Mouse (Mus musculus) CH12.LX (cell line): ENCODE results near the gene Tspan9.

ENCODE experiments used
- CTCF ChIP-seq, 2 experiments: IDR thresholded peaks in 1 of 2; conservative IDR thresholded peaks in 1 of 2; 2 replicates each; pipeline ENCODE4 v1.5.1; 2011 to 2012; ENCODE audit warnings: low read depth in 2 of 2, low read length in 2 of 2, improper control_type of control experiment in 1 of 2, inconsistent platforms in 1 of 2, mild to moderate bottlenecking in 1 of 2, moderate library complexity in 1 of 2
- E2F4 ChIP-seq: IDR thresholded peaks from 2 replicates; pipeline ENCODE4 v1.6.1; 2011; ENCODE audit warnings: low read depth, low read length, improper control_type of control experiment; ENCODE audit not compliant: insufficient replicate concordance
- MAX ChIP-seq: IDR thresholded peaks from 2 replicates; pipeline ENCODE4 v1.6.1; 2011; ENCODE audit warnings: low read length, improper control_type of control experiment
- MEF2A ChIP-seq: IDR thresholded peaks from 2 replicates; pipeline ENCODE4 v1.6.1; 2014; ENCODE audit warnings: low read depth, mild to moderate bottlenecking, inconsistent platforms, low read length, improper control_type of control experiment, borderline replicate concordance
- MYC ChIP-seq: IDR thresholded peaks from 2 replicates; pipeline ENCODE4 v1.6.1; 2011; ENCODE audit warnings: low read depth, mild to moderate bottlenecking, improper control_type of control experiment, low read length
- NRF1 ChIP-seq: IDR thresholded peaks from 2 replicates; pipeline ENCODE4 v1.6.1; 2014; ENCODE audit warnings: low read depth, mild to moderate bottlenecking, inconsistent platforms, low read length, improper control_type of control experiment, moderate library complexity
- POLR2A ChIP-seq: IDR thresholded peaks from 2 replicates; pipeline ENCODE4 v1.6.1; 2011; ENCODE audit warnings: low read depth, mild to moderate bottlenecking, improper control_type of control experiment, low read length
- POLR2AphosphoS2 ChIP-seq: IDR thresholded peaks from 2 replicates; pipeline ENCODE4 v1.6.1; 2011; ENCODE audit warnings: low read depth, low read length, improper control_type of control experiment
- RAD21 ChIP-seq: IDR thresholded peaks from 2 replicates; pipeline ENCODE4 v1.6.1; 2011; ENCODE audit warnings: low read depth, mild to moderate bottlenecking, low read length, improper control_type of control experiment, moderate library complexity
- RCOR1 ChIP-seq: conservative IDR thresholded peaks from 2 replicates; pipeline ENCODE4 v1.6.1; 2012; ENCODE audit warnings: low read depth, mild to moderate bottlenecking, inconsistent platforms, low read length, improper control_type of control experiment
- SMC3 ChIP-seq: IDR thresholded peaks from 2 replicates; pipeline ENCODE4 v1.6.1; 2011; ENCODE audit warnings: low read depth, low read length, improper control_type of control experiment
- UBTF ChIP-seq: IDR thresholded peaks from 2 replicates; pipeline ENCODE4 v1.6.1; 2012; ENCODE audit warnings: low read depth, mild to moderate bottlenecking, inconsistent platforms, low read length, improper control_type of control experiment, moderate library complexity
- USF2 ChIP-seq: conservative IDR thresholded peaks from 2 replicates; pipeline ENCODE4 v1.6.1; 2011; ENCODE audit warnings: low read depth, low read length, improper control_type of control experiment

DNA sequence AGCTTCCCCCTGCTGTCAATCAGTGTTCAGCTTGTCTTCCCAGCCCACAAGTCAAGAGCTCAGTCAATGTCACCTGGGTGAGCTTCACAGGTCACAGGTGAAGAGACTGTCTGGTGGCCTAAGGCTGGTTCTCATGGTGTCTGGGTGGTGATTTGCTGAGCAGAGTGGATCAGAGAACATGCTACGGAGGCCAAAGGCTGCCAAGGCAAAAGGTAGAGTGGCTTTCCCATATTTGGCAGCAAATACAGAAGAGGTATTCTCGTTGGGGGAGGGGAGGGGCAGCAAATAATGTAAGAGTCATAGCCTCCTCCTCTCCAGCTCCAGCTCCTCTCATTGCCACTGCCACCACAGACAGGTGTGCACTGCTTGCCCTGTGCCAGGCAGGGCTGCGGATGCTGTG is 37.2 kb downstream of the Tspan9 start:
- TF ChIP-seq POLR2A (no peak), MEF2A (no peak), RCOR1 (no peak), CTCF (conservative IDR thresholded peaks at IDR 0.05 in 1 of 2, IDR thresholded peaks at IDR 0.05 in 1 of 2; ENCODE audit: low read depth in 2 of 2, low read length in 2 of 2) (no peak), MYC (no peak), UBTF (no peak), NRF1 (no peak), POLR2AphosphoS2 (no peak), MAX (no peak), RAD21 (no peak), E2F4 (no peak), SMC3 (no peak), USF2 (no peak)
